Mouse (Mus musculus) hematopoietic stem cell, adult 5-6 weeks (primary cell): ENCODE measurements around the gene Cfap299. TPM values are rescaled to one million over a fixed set of nuclear protein-coding genes. Genes with fewer than 3 reads are reported as not detected.

ENCODE experiments used
- ATAC-seq, 2 experiments: fragments of 125-278 bp in 1 of 2; replicated peaks in 1 of 2; 2 replicates each; pipeline ENCODE4 v1.8.0; 2016 to 2017; ENCODE audit warnings: inconsistent platforms in 2 of 2, mild to moderate bottlenecking in 2 of 2, moderate number of reproducible peaks in 2 of 2, low read depth in 1 of 2, moderate TSS enrichment in 1 of 2; ENCODE audit not compliant: low FRiP score in 2 of 2, poor library complexity in 2 of 2, severe bottlenecking in 2 of 2, insufficient read depth in 1 of 2, low TSS enrichment in 1 of 2
- total RNA-seq: library from RNA; stranded (forward); fragments of 172-1452, 232-1000 nt; gene quantifications from 2 replicates; pipeline ENCODE4 v1.2.3, GENCODE M21; 2017

Cfap299 gene
- total RNA-seq, 1 experiment from 2014 or later: not detected

GRCm38 (mm10) chr5:98365340-98365739 lies 36.2 kb downstream of the Cfap299 start:
- no peak for ATAC-seq

- ATAC-seq: peak in 1 of 2 experiments; percentile 53; a peak in 2 of 4 replicates
Observed at GRCm38 (mm10) chr5:98368822-98369221, 39.7 kb downstream of the Cfap299 start.

GRCm38 (mm10) chr5:98369426-98369825 lies 40.3 kb downstream of the Cfap299 start:
- ATAC-seq: no peak

- no peak for ATAC-seq
Observed at GRCm38 (mm10) chr5:98376058-98376798, 47.1 kb downstream of the Cfap299 start.

- ATAC-seq: no peak
Observed at GRCm38 (mm10) chr5:98376799-98377090, 47.6 kb downstream of the Cfap299 start.

GRCm38 (mm10) chr5:98380360-98380759 lies 51.3 kb downstream of the Cfap299 start:
- ATAC-seq: no peak

- ATAC-seq: no peak
Observed at GRCm38 (mm10) chr5:98387054-98387453, 58.0 kb downstream of the Cfap299 start.

- ATAC-seq: no peak
Observed at GRCm38 (mm10) chr5:98402165-98402564, 73.1 kb downstream of the Cfap299 start.

- no peak; a peak in 1 of 4 replicates for ATAC-seq
Observed at GRCm38 (mm10) chr5:98410060-98410459, 81.0 kb downstream of the Cfap299 start.

- no peak for ATAC-seq
Observed at GRCm38 (mm10) chr5:98416385-98417145, 87.5 kb downstream of the Cfap299 start.

- no peak for ATAC-seq
Observed at GRCm38 (mm10) chr5:98424965-98425364, 95.9 kb downstream of the Cfap299 start.

- ATAC-seq: no peak
Observed at GRCm38 (mm10) chr5:98426112-98426511, 97.0 kb downstream of the Cfap299 start.

- ATAC-seq: no peak
Observed at GRCm38 (mm10) chr5:98430060-98430459, 101.0 kb downstream of the Cfap299 start.

- ATAC-seq: no peak
Observed at GRCm38 (mm10) chr5:98438686-98439085, 109.6 kb downstream of the Cfap299 start.

- no peak for ATAC-seq
Observed at GRCm38 (mm10) chr5:98446771-98447462, 117.8 kb downstream of the Cfap299 start.

- no peak for ATAC-seq
Observed at GRCm38 (mm10) chr5:98449873-98450272, 120.8 kb downstream of the Cfap299 start.

- no peak for ATAC-seq
Observed at GRCm38 (mm10) chr5:98466882-98467535, 137.9 kb downstream of the Cfap299 start.

- ATAC-seq: no peak
Observed at GRCm38 (mm10) chr5:98470052-98470451, 140.9 kb downstream of the Cfap299 start.
